Mouse (Mus musculus): ENCODE results near the gene Abcc3.
A peak's percentile ranks its signal among the peaks of the same experiment; 100 is the strongest.

DNA sequence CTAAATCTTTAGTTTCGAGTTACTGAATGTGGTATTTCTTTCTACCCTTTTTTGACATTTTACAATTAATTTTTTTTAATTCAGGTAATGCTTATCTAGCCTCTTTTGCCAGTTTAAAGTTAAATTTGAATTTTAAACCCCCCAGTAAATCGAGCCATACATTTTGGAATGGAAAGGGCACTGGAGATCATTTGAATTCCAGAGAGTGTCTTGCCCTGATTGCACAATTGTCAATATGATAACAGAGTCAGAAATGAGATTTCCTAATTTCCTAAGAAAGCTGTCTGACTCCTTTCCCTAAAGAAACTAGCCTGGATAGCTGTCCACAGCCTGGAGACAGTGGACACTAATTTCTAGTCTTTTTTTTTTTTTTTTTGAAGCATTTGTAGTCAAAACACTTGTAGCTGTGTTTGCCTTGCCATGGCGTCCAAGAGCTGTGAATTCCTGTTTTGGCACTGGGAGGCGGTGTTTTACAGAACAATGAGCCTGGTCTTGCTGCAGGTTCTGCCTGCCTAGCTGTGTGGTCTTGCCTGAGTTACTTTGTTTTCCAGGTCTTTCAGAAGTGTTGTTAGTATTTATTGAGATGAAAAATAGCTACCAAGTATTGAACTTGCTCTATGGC lies 63.4 kb downstream of the Abcc3 start:
- TF ChIP-seq CTCF (IDR thresholded peaks at IDR 0.05; ENCODE audit: borderline replicate concordance, insufficient read depth, low read length) (peak; percentile 42; the same call in 1 of the 2 replicates), POLR2A (IDR thresholded peaks at IDR 0.05; ENCODE audit: low read depth, low read length) (no peak)

Data from embryonic fibroblast, embryonic 13.5 days (primary cell).